Comparison of ENCODE assay signal across 24 mouse cellular contexts in genomic region chr5:73212446-73212845, GRCm38 (mm10). TPM values are rescaled to one million over a fixed set of nuclear protein-coding genes. Genes with fewer than 3 reads are reported as not detected.
DNase-seq lines count a peak whose midpoint lies in the region; ATAC-seq lines count a peak whose summit lies in the region.
"Had no signal": no experiment of that assay in that cellular context is flagged by ENCODE, and none has a peak within 500 bp of the region (broad histone marks: within the 10 kb centered on the region; RNA-seq: fewer than 3 reads in every experiment).

No protein-coding gene starts in this region.

- H3K4me1 ChIP-seq in heart, embryonic 10.5 days: peaks cover 23% of the 10 kb centered on the region

- peak; percentile 25 for DNase-seq in heart, adult 11 months
- DNase-seq in heart, embryonic 10.5 days (ENCODE audit: low spot score): no peak
- peak; percentile 5 for DNase-seq in testis, postnatal 10 days (ENCODE audit: low spot score)
- no peak for DNase-seq in testis, postnatal 14 days (ENCODE audit: low spot score)
- peak; percentile 65 for DNase-seq in retina, postnatal 1 day
- no peak for DNase-seq in spleen, adult 12 weeks (ENCODE audit: low spot score)
- DNase-seq: adrenal gland, adult 8-10 months; adrenal gland, postnatal 14 days; adrenal gland, postnatal 36 days; B cell, adult 2 months; cerebellum, adult 11-12 months; cerebellum, adult 2 months; cerebellum, adult 9-10 months; cerebellum, postnatal 10 days; cerebellum, postnatal 25 days had no signal

- H3K27ac ChIP-seq in heart, embryonic 10.5 days: no peak overlapping the region
- H3K27ac ChIP-seq: embryonic facial prominence, embryonic 10.5 days; embryonic facial prominence, embryonic 12.5 days; forebrain, embryonic 13.5 days had no signal

- ATAC-seq in granulocyte monocyte progenitor cell, adult 5-6 weeks (replicated peaks; ENCODE audit: poor library complexity, severe bottlenecking): no peak
- ATAC-seq: activated CD4-positive, CD25-positive, alpha-beta regulatory T cell, adult 4 months; CD4-positive, CD25-positive, alpha-beta regulatory T cell, adult 4 months; forebrain, embryonic 13.5 days; Patski had no signal

- WGBS in heart, embryonic 10.5 days: 91% methylated on average over 9 of the region's 9 CpGs

- H3K4me3 ChIP-seq in heart, embryonic 10.5 days: no peak overlapping the region
- H3K4me3 ChIP-seq: embryonic facial prominence, embryonic 10.5 days; embryonic facial prominence, embryonic 12.5 days; forebrain, embryonic 13.5 days had no signal

- H3K9me3 ChIP-seq in heart, embryonic 10.5 days: no peaks in the 10 kb centered on the region
- H3K9me3 ChIP-seq: embryonic facial prominence, embryonic 10.5 days; embryonic facial prominence, embryonic 12.5 days; forebrain, embryonic 13.5 days; G1E had no signal

- H3K27me3 ChIP-seq in heart, embryonic 10.5 days (ENCODE audit: insufficient read depth, poor library complexity, severe bottlenecking): no peaks in the 10 kb centered on the region
- H3K27me3 ChIP-seq: CH12.LX; embryonic facial prominence, embryonic 12.5 days; forebrain, embryonic 13.5 days; Patski had no signal

- H3K36me3 ChIP-seq in heart, embryonic 10.5 days: peaks cover 29% of the 10 kb centered on the region

RNA-seq across cellular contexts. Expression of gene Fryl, which starts 44.0 kb away (rescaled TPM):
- polyA plus RNA-seq in heart, embryonic 10.5 days (2016; fragmentation: Nextera tagmentation; extraction: Ambion mirVana): 27.7 and 32.6 TPM in 2 replicates
- 64.8 and 74.0 TPM in 2 replicates for total RNA-seq in granulocyte monocyte progenitor cell, adult 5-6 weeks (2014; fragmentation: Nextera tagmentation)
- 75.9 and 87.8 TPM in 2 replicates for total RNA-seq in granulocyte monocyte progenitor cell, adult 5-6 weeks (2017)

Comparison
In these comparisons a context has a peak if more than half of its experiments do, and no peak if none do; other contexts are left out.
1. DNase-seq: peak in heart, adult 11 months (single experiment), testis, postnatal 10 days (single experiment) and retina, postnatal 1 day (single experiment); none in heart, embryonic 10.5 days (single experiment), testis, postnatal 14 days (single experiment) and spleen, adult 12 weeks (single experiment).